Mouse (Mus musculus): ENCODE data around the gene Gm10203. TPM values are rescaled to one million over a fixed set of nuclear protein-coding genes. Genes with fewer than 3 reads are reported as not detected.

Gm10203 gene
- polyA plus RNA-seq, 1 experiment from 2014 or later = not detected

- Histone ChIP-seq H3K9me3 (replicated peaks; ENCODE audit: control insufficient read depth, low read length) (no peaks in the 10 kb centered on the region), H3K9ac (ENCODE audit: low read length) (peak within 1 kb of the TSS; percentile 94), H3K36me3 (ENCODE audit: control insufficient read depth, insufficient read depth, low read length) (no peaks in the 10 kb centered on the region), H3K4me3 (ENCODE audit: low read depth, low read length) (peak within 1 kb of the TSS; percentile 86), H3K27ac (ENCODE audit: low read depth, low read length) (peak within 1 kb of the TSS; percentile 97), H3K27me3 (replicated peaks; ENCODE audit: control insufficient read depth, insufficient read depth, low read length) (no peaks in the 10 kb centered on the region), H3K4me2 (ENCODE audit: low read length) (peak within 1 kb of the TSS; percentile 52), H3K4me1 (ENCODE audit: control insufficient read depth, insufficient read depth, low read length) (peaks cover 6% of the 10 kb centered on the region; the same call in 1 of the 2 replicates)
- under 1% methylated on average over 115 of the region's 124 CpGs for WGBS
- peak; percentile 91 for DNase-seq (ENCODE audit: low spot score)
- peak; percentile 95 for ATAC-seq
Measured at GRCm38 (mm10) chr6:149101076-149101942, 28.7 kb upstream of the Gm10203 start, which contains the start of gene Dennd5b. Gene Dennd5b, minus strand, starts transcription at chr6:149101680.

- peak overlapping the region; percentile 86 for H3K4me3 ChIP-seq (ENCODE audit: low read depth, low read length)
- peak; percentile 22; the same call in 1 of the 2 replicates for ATAC-seq
- peak overlapping the region; percentile 97 for H3K27ac ChIP-seq (ENCODE audit: low read depth, low read length)
- no peaks in the 10 kb centered on the region for H3K36me3 ChIP-seq (ENCODE audit: control insufficient read depth, insufficient read depth, low read length)
- no peak for DNase-seq (ENCODE audit: low spot score)
- H3K9ac ChIP-seq (ENCODE audit: low read length) = peak overlapping the region; percentile 94
- 11% methylated on average over 7 of the region's 7 CpGs for WGBS
- peak overlapping the region; percentile 52 for H3K4me2 ChIP-seq (ENCODE audit: low read length)
- peaks cover 6% of the 10 kb centered on the region; the same call in 1 of the 2 replicates for H3K4me1 ChIP-seq (ENCODE audit: control insufficient read depth, insufficient read depth, low read length)
- no peaks in the 10 kb centered on the region for H3K27me3 ChIP-seq (replicated peaks; ENCODE audit: control insufficient read depth, insufficient read depth, low read length)
- no peaks in the 10 kb centered on the region for H3K9me3 ChIP-seq (replicated peaks; ENCODE audit: control insufficient read depth, low read length)
Measured at GRCm38 (mm10) chr6:149101943-149102243, 28.1 kb upstream of the Gm10203 start.

GRCm38 (mm10) chr6:149103451-149103850, 26.5 kb upstream of the Gm10203 start:
- H3K4me1 ChIP-seq (ENCODE audit: control insufficient read depth, insufficient read depth, low read length) = peaks cover 6% of the 10 kb centered on the region; the same call in 1 of the 2 replicates

GRCm38 (mm10) chr6:149107615-149108014, 22.4 kb upstream of the Gm10203 start:
- H3K9ac ChIP-seq (ENCODE audit: low read length) = no peak overlapping the region
- DNase-seq (ENCODE audit: low spot score) (no peak), ATAC-seq (no peak)
- 81% methylated on average over 3 of the region's 3 CpGs for WGBS
- no peak overlapping the region for H3K4me3 ChIP-seq (ENCODE audit: low read depth, low read length)
- no peaks in the 10 kb centered on the region for H3K36me3 ChIP-seq (ENCODE audit: control insufficient read depth, insufficient read depth, low read length)
- H3K27ac ChIP-seq (ENCODE audit: low read depth, low read length) = no peak overlapping the region
- no peaks in the 10 kb centered on the region for H3K27me3 ChIP-seq (replicated peaks; ENCODE audit: control insufficient read depth, insufficient read depth, low read length)
- H3K4me2 ChIP-seq (ENCODE audit: low read length) = no peak overlapping the region
- no peaks in the 10 kb centered on the region for H3K4me1 ChIP-seq (ENCODE audit: control insufficient read depth, insufficient read depth, low read length)
- H3K9me3 ChIP-seq (replicated peaks; ENCODE audit: control insufficient read depth, low read length) = no peaks in the 10 kb centered on the region

More at GRCm38 (mm10) chr6:149103451-149103850, 26.5 kb upstream of the Gm10203 start:
- Histone ChIP-seq H3K9me3 (replicated peaks; ENCODE audit: control insufficient read depth, low read length) (no peaks in the 10 kb centered on the region), H3K27ac (ENCODE audit: low read depth, low read length) (no peak overlapping the region), H3K27me3 (replicated peaks; ENCODE audit: control insufficient read depth, insufficient read depth, low read length) (no peaks in the 10 kb centered on the region), H3K9ac (ENCODE audit: low read length) (no peak overlapping the region), H3K36me3 (ENCODE audit: control insufficient read depth, insufficient read depth, low read length) (no peaks in the 10 kb centered on the region), H3K4me3 (ENCODE audit: low read depth, low read length) (no peak overlapping the region), H3K4me2 (ENCODE audit: low read length) (no peak overlapping the region)
- ATAC-seq = no peak
- DNase-seq (ENCODE audit: low spot score) = peak; percentile 66
- WGBS = 80% methylated on average over 1 of the region's 1 CpGs

GRCm38 (mm10) chr6:149108909-149109308, 21.1 kb upstream of the Gm10203 start:
- Histone ChIP-seq H3K4me2 (ENCODE audit: low read length) (no peak overlapping the region), H3K4me1 (ENCODE audit: control insufficient read depth, insufficient read depth, low read length) (no peaks in the 10 kb centered on the region), H3K27ac (ENCODE audit: low read depth, low read length) (no peak overlapping the region), H3K4me3 (ENCODE audit: low read depth, low read length) (no peak overlapping the region), H3K9me3 (replicated peaks; ENCODE audit: control insufficient read depth, low read length) (no peaks in the 10 kb centered on the region), H3K27me3 (replicated peaks; ENCODE audit: control insufficient read depth, insufficient read depth, low read length) (no peaks in the 10 kb centered on the region), H3K9ac (ENCODE audit: low read length) (no peak overlapping the region), H3K36me3 (ENCODE audit: control insufficient read depth, insufficient read depth, low read length) (no peaks in the 10 kb centered on the region)
- WGBS = 93% methylated on average over 2 of the region's 2 CpGs
- DNase-seq (ENCODE audit: low spot score) (no peak), ATAC-seq (no peak)

- ATAC-seq = no peak
- Histone ChIP-seq H3K4me3 (ENCODE audit: low read depth, low read length) (no peak overlapping the region), H3K4me1 (ENCODE audit: control insufficient read depth, insufficient read depth, low read length) (no peaks in the 10 kb centered on the region), H3K9ac (ENCODE audit: low read length) (no peak overlapping the region), H3K9me3 (replicated peaks; ENCODE audit: control insufficient read depth, low read length) (no peaks in the 10 kb centered on the region), H3K36me3 (ENCODE audit: control insufficient read depth, insufficient read depth, low read length) (no peaks in the 10 kb centered on the region), H3K27me3 (replicated peaks; ENCODE audit: control insufficient read depth, insufficient read depth, low read length) (no peaks in the 10 kb centered on the region), H3K27ac (ENCODE audit: low read depth, low read length) (no peak overlapping the region), H3K4me2 (ENCODE audit: low read length) (no peak overlapping the region)
- DNase-seq (ENCODE audit: low spot score) = peak; percentile 37
Measured at GRCm38 (mm10) chr6:149116992-149117391, 13.0 kb upstream of the Gm10203 start.

- H3K4me2 ChIP-seq (ENCODE audit: low read length) = no peak overlapping the region
- H3K9me3 ChIP-seq (replicated peaks; ENCODE audit: control insufficient read depth, low read length) = no peaks in the 10 kb centered on the region
- ATAC-seq (no peak), DNase-seq (ENCODE audit: low spot score) (no peak)
- no peaks in the 10 kb centered on the region for H3K4me1 ChIP-seq (ENCODE audit: control insufficient read depth, insufficient read depth, low read length)
- no peaks in the 10 kb centered on the region for H3K27me3 ChIP-seq (replicated peaks; ENCODE audit: control insufficient read depth, insufficient read depth, low read length)
- no peak overlapping the region for H3K27ac ChIP-seq (ENCODE audit: low read depth, low read length)
- no peaks in the 10 kb centered on the region for H3K36me3 ChIP-seq (ENCODE audit: control insufficient read depth, insufficient read depth, low read length)
- no peak overlapping the region for H3K4me3 ChIP-seq (ENCODE audit: low read depth, low read length)
- 71% methylated on average over 2 of the region's 2 CpGs for WGBS
- no peak overlapping the region for H3K9ac ChIP-seq (ENCODE audit: low read length)
Measured at GRCm38 (mm10) chr6:149118935-149119334, 11.0 kb upstream of the Gm10203 start.

- Histone ChIP-seq H3K9me3 (replicated peaks; ENCODE audit: control insufficient read depth, low read length) (no peaks in the 10 kb centered on the region), H3K27ac (ENCODE audit: low read depth, low read length) (no peak overlapping the region), H3K4me1 (ENCODE audit: control insufficient read depth, insufficient read depth, low read length) (no peaks in the 10 kb centered on the region), H3K9ac (ENCODE audit: low read length) (no peak overlapping the region), H3K4me3 (ENCODE audit: low read depth, low read length) (no peak overlapping the region), H3K4me2 (ENCODE audit: low read length) (no peak overlapping the region), H3K27me3 (replicated peaks; ENCODE audit: control insufficient read depth, insufficient read depth, low read length) (no peaks in the 10 kb centered on the region), H3K36me3 (ENCODE audit: control insufficient read depth, insufficient read depth, low read length) (no peaks in the 10 kb centered on the region)
- ATAC-seq (peak; percentile 66), DNase-seq (ENCODE audit: low spot score) (peak; percentile 87)
- WGBS = 40% methylated on average over 2 of the region's 2 CpGs
Measured at GRCm38 (mm10) chr6:149119853-149120252, 10.1 kb upstream of the Gm10203 start.

GRCm38 (mm10) chr6:149123042-149123441, 6.9 kb upstream of the Gm10203 start:
- H3K27me3 ChIP-seq (replicated peaks; ENCODE audit: control insufficient read depth, insufficient read depth, low read length) = no peaks in the 10 kb centered on the region
- H3K27ac ChIP-seq (ENCODE audit: low read depth, low read length) = no peak overlapping the region
- H3K9me3 ChIP-seq (replicated peaks; ENCODE audit: control insufficient read depth, low read length) = no peaks in the 10 kb centered on the region
- no peak overlapping the region for H3K4me2 ChIP-seq (ENCODE audit: low read length)
- WGBS = 82% methylated on average over 3 of the region's 3 CpGs
- H3K4me3 ChIP-seq (ENCODE audit: low read depth, low read length) = no peak overlapping the region
- no peaks in the 10 kb centered on the region for H3K36me3 ChIP-seq (ENCODE audit: control insufficient read depth, insufficient read depth, low read length)
- ATAC-seq (no peak), DNase-seq (ENCODE audit: low spot score) (no peak)
- H3K9ac ChIP-seq (ENCODE audit: low read length) = no peak overlapping the region
- no peaks in the 10 kb centered on the region for H3K4me1 ChIP-seq (ENCODE audit: control insufficient read depth, insufficient read depth, low read length)

All from forebrain, embryonic 14.5 days (tissue).